Mouse (Mus musculus): ENCODE results near the gene Drg1. TPM values are rescaled to one million over a fixed set of nuclear protein-coding genes. Genes with fewer than 3 reads are reported as not detected.
"Not testable (repeated sequence)": the region's sequence is repeated elsewhere in the genome, so short reads cannot be mapped to it uniquely, and the experiment has no call there.

Gene Drg1
- polyA plus RNA-seq, 1 experiment from 2014 or later, result 177 TPM

- 100% methylated on average over 11 of the region's 12 CpGs for WGBS
- H3K9me3 ChIP-seq (ENCODE audit: control insufficient read depth, low read length), result peaks cover 13% of the 10 kb centered on the region
- H3K4me3 ChIP-seq (ENCODE audit: low read depth, low read length); H3K27me3 ChIP-seq (replicated peaks; ENCODE audit: control insufficient read depth, insufficient read depth, low read length); H3K4me2 ChIP-seq (ENCODE audit: low read depth, low read length); ATAC-seq (ENCODE audit: low read depth); H3K4me1 ChIP-seq (ENCODE audit: control insufficient read depth, insufficient read depth, low read length); H3K27ac ChIP-seq (replicated peaks; ENCODE audit: low read depth, low read length); H3K9ac ChIP-seq (ENCODE audit: low read depth, low read length); H3K36me3 ChIP-seq (ENCODE audit: control insufficient read depth, insufficient read depth, low read length); DNase-seq (ENCODE audit: low spot score): not testable (repeated sequence)
Observed at GRCm38 (mm10) chr11:3150677-3151003, 115.6 kb downstream of the Drg1 start.

- not testable (repeated sequence) for H3K27me3 ChIP-seq (replicated peaks; ENCODE audit: control insufficient read depth, insufficient read depth, low read length); DNase-seq (ENCODE audit: low spot score); ATAC-seq (ENCODE audit: low read depth); H3K4me3 ChIP-seq (ENCODE audit: low read depth, low read length); H3K36me3 ChIP-seq (ENCODE audit: control insufficient read depth, insufficient read depth, low read length); H3K9ac ChIP-seq (ENCODE audit: low read depth, low read length); H3K4me2 ChIP-seq (ENCODE audit: low read depth, low read length); H3K27ac ChIP-seq (replicated peaks; ENCODE audit: low read depth, low read length); H3K4me1 ChIP-seq (ENCODE audit: control insufficient read depth, insufficient read depth, low read length)
- peaks cover 13% of the 10 kb centered on the region for H3K9me3 ChIP-seq (ENCODE audit: control insufficient read depth, low read length)
- 93% methylated on average over 19 of the region's 24 CpGs for WGBS
Observed at GRCm38 (mm10) chr11:3150003-3150676, 116.1 kb downstream of the Drg1 start.

- H3K9me3 ChIP-seq (ENCODE audit: control insufficient read depth, low read length), result peaks cover 13% of the 10 kb centered on the region
- not testable (repeated sequence) for H3K9ac ChIP-seq (ENCODE audit: low read depth, low read length); H3K36me3 ChIP-seq (ENCODE audit: control insufficient read depth, insufficient read depth, low read length); H3K4me3 ChIP-seq (ENCODE audit: low read depth, low read length); H3K27me3 ChIP-seq (replicated peaks; ENCODE audit: control insufficient read depth, insufficient read depth, low read length); DNase-seq (ENCODE audit: low spot score); ATAC-seq (ENCODE audit: low read depth); H3K4me1 ChIP-seq (ENCODE audit: control insufficient read depth, insufficient read depth, low read length); H3K27ac ChIP-seq (replicated peaks; ENCODE audit: low read depth, low read length); H3K4me2 ChIP-seq (ENCODE audit: low read depth, low read length)
- 99% methylated on average over 4 of the region's 4 CpGs for WGBS
Observed at GRCm38 (mm10) chr11:3149471-3149870, 116.7 kb downstream of the Drg1 start.

- not testable (repeated sequence) for H3K4me1 ChIP-seq (ENCODE audit: control insufficient read depth, insufficient read depth, low read length); H3K27ac ChIP-seq (replicated peaks; ENCODE audit: low read depth, low read length); ATAC-seq (ENCODE audit: low read depth); H3K36me3 ChIP-seq (ENCODE audit: control insufficient read depth, insufficient read depth, low read length); H3K4me3 ChIP-seq (ENCODE audit: low read depth, low read length); DNase-seq (ENCODE audit: low spot score); H3K4me2 ChIP-seq (ENCODE audit: low read depth, low read length); H3K9ac ChIP-seq (ENCODE audit: low read depth, low read length); H3K9me3 ChIP-seq (ENCODE audit: control insufficient read depth, low read length); H3K27me3 ChIP-seq (replicated peaks; ENCODE audit: control insufficient read depth, insufficient read depth, low read length)
- WGBS, result 94% methylated on average over 2 of the region's 2 CpGs
Observed at GRCm38 (mm10) chr11:3146806-3147205, 119.4 kb downstream of the Drg1 start.

- not testable (repeated sequence) for H3K4me2 ChIP-seq (ENCODE audit: low read depth, low read length); H3K27ac ChIP-seq (replicated peaks; ENCODE audit: low read depth, low read length); H3K4me1 ChIP-seq (ENCODE audit: control insufficient read depth, insufficient read depth, low read length); DNase-seq (ENCODE audit: low spot score); H3K9me3 ChIP-seq (ENCODE audit: control insufficient read depth, low read length); H3K27me3 ChIP-seq (replicated peaks; ENCODE audit: control insufficient read depth, insufficient read depth, low read length); H3K36me3 ChIP-seq (ENCODE audit: control insufficient read depth, insufficient read depth, low read length); H3K9ac ChIP-seq (ENCODE audit: low read depth, low read length); H3K4me3 ChIP-seq (ENCODE audit: low read depth, low read length); ATAC-seq (ENCODE audit: low read depth)
- 76% methylated on average over 7 of the region's 9 CpGs for WGBS
Observed at GRCm38 (mm10) chr11:3145359-3146165, 120.7 kb downstream of the Drg1 start.

- WGBS, result 73% methylated on average over 3 of the region's 3 CpGs
- H3K9me3 ChIP-seq (ENCODE audit: control insufficient read depth, low read length); DNase-seq (ENCODE audit: low spot score): not testable (repeated sequence)
Observed at GRCm38 (mm10) chr11:3143984-3144383, 122.2 kb downstream of the Drg1 start.

GRCm38 (mm10) chr11:3142413-3142812, 123.8 kb downstream of the Drg1 start:
- ATAC-seq (ENCODE audit: low read depth), result peak; percentile 47
- H3K4me2 ChIP-seq (ENCODE audit: low read depth, low read length); H3K36me3 ChIP-seq (ENCODE audit: control insufficient read depth, insufficient read depth, low read length); DNase-seq (ENCODE audit: low spot score); H3K9me3 ChIP-seq (ENCODE audit: control insufficient read depth, low read length); H3K4me1 ChIP-seq (ENCODE audit: control insufficient read depth, insufficient read depth, low read length); H3K27me3 ChIP-seq (replicated peaks; ENCODE audit: control insufficient read depth, insufficient read depth, low read length); H3K27ac ChIP-seq (replicated peaks; ENCODE audit: low read depth, low read length); H3K9ac ChIP-seq (ENCODE audit: low read depth, low read length); H3K4me3 ChIP-seq (ENCODE audit: low read depth, low read length): not testable (repeated sequence)
- WGBS, result 80% methylated on average over 4 of the region's 5 CpGs

More at GRCm38 (mm10) chr11:3143984-3144383, 122.2 kb downstream of the Drg1 start:
- H3K9ac ChIP-seq (ENCODE audit: low read depth, low read length); H3K27ac ChIP-seq (replicated peaks; ENCODE audit: low read depth, low read length); ATAC-seq (ENCODE audit: low read depth); H3K4me3 ChIP-seq (ENCODE audit: low read depth, low read length); H3K4me1 ChIP-seq (ENCODE audit: control insufficient read depth, insufficient read depth, low read length); H3K27me3 ChIP-seq (replicated peaks; ENCODE audit: control insufficient read depth, insufficient read depth, low read length); H3K36me3 ChIP-seq (ENCODE audit: control insufficient read depth, insufficient read depth, low read length); H3K4me2 ChIP-seq (ENCODE audit: low read depth, low read length): not testable (repeated sequence)

- H3K4me2 ChIP-seq (ENCODE audit: low read depth, low read length); H3K27me3 ChIP-seq (replicated peaks; ENCODE audit: control insufficient read depth, insufficient read depth, low read length); H3K27ac ChIP-seq (replicated peaks; ENCODE audit: low read depth, low read length); DNase-seq (ENCODE audit: low spot score); H3K4me1 ChIP-seq (ENCODE audit: control insufficient read depth, insufficient read depth, low read length); H3K36me3 ChIP-seq (ENCODE audit: control insufficient read depth, insufficient read depth, low read length); ATAC-seq (ENCODE audit: low read depth); H3K4me3 ChIP-seq (ENCODE audit: low read depth, low read length); H3K9ac ChIP-seq (ENCODE audit: low read depth, low read length): not testable (repeated sequence)
- peaks cover 13% of the 10 kb centered on the region; the same call in 1 of the 2 replicates for H3K9me3 ChIP-seq (ENCODE audit: control insufficient read depth, low read length)
Observed at GRCm38 (mm10) chr11:3140967-3141535, 125.2 kb downstream of the Drg1 start.

All from embryonic facial prominence, embryonic 14.5 days (tissue).